Mouse (Mus musculus) CH12.LX (cell line): ENCODE data around the gene Cxcl10. TPM values are rescaled to one million over a fixed set of nuclear protein-coding genes. Genes with fewer than 3 reads are reported as not detected.

Experiments
- DNase-seq: peaks from one replicate; pipeline ENCODE4 v3.0.0-alpha.2; 2013; ENCODE audit errors: extremely low read depth
- H3K27ac ChIP-seq: 2 replicates; pipeline ENCODE4 v1.5.1; 2012; ENCODE audit warnings: low read depth, mild to moderate bottlenecking, control low read depth, moderate library complexity; ENCODE audit not compliant: insufficient read depth
- H3K27me3 ChIP-seq: replicated peaks from 2 replicates; pipeline ENCODE3; 2012; ENCODE audit warnings: inconsistent platforms
- H3K36me3 ChIP-seq, 2 experiments: replicated peaks in 1 of 2; 2 replicates each; pipeline versions ENCODE3 to v1.6.1; 2012; ENCODE audit warnings: inconsistent platforms in 1 of 2, low read length in 1 of 2, mild to moderate bottlenecking in 1 of 2, mixed read lengths in 1 of 2, moderate library complexity in 1 of 2; ENCODE audit not compliant: control insufficient read depth in 1 of 2, insufficient read depth in 1 of 2
- H3K4me1 ChIP-seq, 2 experiments: 2 replicates each; pipeline ENCODE4 v1.6.1; 2012; ENCODE audit warnings: inconsistent platforms in 1 of 2, moderate library complexity in 1 of 2; ENCODE audit not compliant: insufficient read depth in 2 of 2, control insufficient read depth in 1 of 2
- H3K4me2 ChIP-seq: 2 replicates; pipeline ENCODE4 v1.6.1; 2012; ENCODE audit warnings: low read depth, mild to moderate bottlenecking, control low read depth; ENCODE audit not compliant: poor library complexity, insufficient read depth, severe bottlenecking
- H3K4me3 ChIP-seq, 3 experiments: fragments of 150-350 bp in 1 of 3; sonication (generic) in 1 of 3; replicated peaks in 1 of 3; 2 replicates each; pipeline versions ENCODE3 to v1.5.1; 2011 to 2012; ENCODE audit warnings: low read depth in 2 of 3, low read length in 2 of 3, mild to moderate bottlenecking in 2 of 3, moderate library complexity in 2 of 3, control low read depth in 1 of 3, improper control_type of control experiment in 1 of 3, inconsistent platforms in 1 of 3, mixed read lengths in 1 of 3; ENCODE audit not compliant: poor library complexity in 1 of 3
- H3K79me2 ChIP-seq: replicated peaks from 2 replicates; pipeline ENCODE4 v1.6.1; 2012; ENCODE audit warnings: mild to moderate bottlenecking, moderate library complexity; ENCODE audit not compliant: control insufficient read depth, poor library complexity, insufficient read depth, severe bottlenecking; ENCODE audit errors: extremely low read depth
- H3K9ac ChIP-seq: 2 replicates; pipeline ENCODE4 v1.6.1; 2012; ENCODE audit warnings: low read depth, mild to moderate bottlenecking, control low read depth, moderate library complexity; ENCODE audit not compliant: insufficient read depth
- H3K9me3 ChIP-seq: replicated peaks from 2 replicates; pipeline ENCODE3; 2012; ENCODE audit warnings: low read length, inconsistent platforms, mixed read lengths
- CHD1 ChIP-seq: IDR thresholded peaks from 2 replicates; pipeline ENCODE4 v1.6.1; 2012; ENCODE audit warnings: low read depth, low read length, improper control_type of control experiment, inconsistent platforms
- ELF1 ChIP-seq: IDR thresholded peaks from 2 replicates; pipeline ENCODE4 v1.6.1; 2014; ENCODE audit warnings: low read depth, mild to moderate bottlenecking, inconsistent platforms, low read length, improper control_type of control experiment
- EP300 ChIP-seq: IDR thresholded peaks from 2 replicates; pipeline ENCODE4 v1.6.1; 2011; ENCODE audit warnings: low read length, improper control_type of control experiment
- GABPA ChIP-seq: IDR thresholded peaks from 2 replicates; pipeline ENCODE4 v1.6.1; 2012; ENCODE audit warnings: low read depth, low read length, improper control_type of control experiment, inconsistent platforms; ENCODE audit not compliant: insufficient replicate concordance
- HCFC1 ChIP-seq: IDR thresholded peaks from 2 replicates; pipeline ENCODE4 v1.6.1; 2012; ENCODE audit warnings: low read depth, mild to moderate bottlenecking, inconsistent platforms, low read length, improper control_type of control experiment
- IRF4 ChIP-seq: IDR thresholded peaks from 2 replicates; pipeline ENCODE4 v1.6.1; 2014; ENCODE audit warnings: low read depth, mild to moderate bottlenecking, inconsistent platforms, low read length, improper control_type of control experiment
- KAT2A ChIP-seq: IDR thresholded peaks from 2 replicates; pipeline ENCODE4 v1.6.1; 2012; ENCODE audit warnings: low read length, improper control_type of control experiment, inconsistent platforms; ENCODE audit not compliant: insufficient replicate concordance
- MAX ChIP-seq: IDR thresholded peaks from 2 replicates; pipeline ENCODE4 v1.6.1; 2011; ENCODE audit warnings: low read length, improper control_type of control experiment
- MAZ ChIP-seq: IDR thresholded peaks from 2 replicates; pipeline ENCODE4 v1.6.1; 2012; ENCODE audit warnings: low read depth, mild to moderate bottlenecking, inconsistent platforms, low read length, improper control_type of control experiment, moderate library complexity
- MXI1 ChIP-seq: IDR thresholded peaks from 2 replicates; pipeline ENCODE4 v1.6.1; 2011; ENCODE audit warnings: mild to moderate bottlenecking, low read depth, low read length, improper control_type of control experiment
- MYC ChIP-seq: IDR thresholded peaks from 2 replicates; pipeline ENCODE4 v1.6.1; 2011; ENCODE audit warnings: low read depth, mild to moderate bottlenecking, improper control_type of control experiment, low read length
- NELFE ChIP-seq: IDR thresholded peaks from 2 replicates; pipeline ENCODE4 v1.6.1; 2011; ENCODE audit warnings: low read depth, low read length, improper control_type of control experiment
- NRF1 ChIP-seq: IDR thresholded peaks from 2 replicates; pipeline ENCODE4 v1.6.1; 2014; ENCODE audit warnings: low read depth, mild to moderate bottlenecking, inconsistent platforms, low read length, improper control_type of control experiment, moderate library complexity
- PAX5 ChIP-seq: IDR thresholded peaks from 2 replicates; pipeline ENCODE4 v1.6.1; 2012; ENCODE audit warnings: low read length, inconsistent platforms, mixed read lengths
- POLR2A ChIP-seq: IDR thresholded peaks from 2 replicates; pipeline ENCODE4 v1.6.1; 2011; ENCODE audit warnings: low read depth, mild to moderate bottlenecking, improper control_type of control experiment, low read length
- POLR2AphosphoS2 ChIP-seq: IDR thresholded peaks from 2 replicates; pipeline ENCODE4 v1.6.1; 2011; ENCODE audit warnings: low read depth, low read length, improper control_type of control experiment
- RCOR1 ChIP-seq: conservative IDR thresholded peaks from 2 replicates; pipeline ENCODE4 v1.6.1; 2012; ENCODE audit warnings: low read depth, mild to moderate bottlenecking, inconsistent platforms, low read length, improper control_type of control experiment
- SMC3 ChIP-seq: IDR thresholded peaks from 2 replicates; pipeline ENCODE4 v1.6.1; 2011; ENCODE audit warnings: low read depth, low read length, improper control_type of control experiment
- TBP ChIP-seq: conservative IDR thresholded peaks from 2 replicates; pipeline ENCODE4 v1.6.1; 2011; ENCODE audit warnings: low read depth, low read length, improper control_type of control experiment
- TCF12 ChIP-seq: IDR thresholded peaks from 2 replicates; pipeline ENCODE4 v1.6.1; 2014; ENCODE audit warnings: low read depth, mild to moderate bottlenecking, inconsistent platforms, low read length, improper control_type of control experiment
- USF1 ChIP-seq: IDR thresholded peaks from 2 replicates; pipeline ENCODE4 v1.6.1; 2014; ENCODE audit warnings: low read depth, mild to moderate bottlenecking, inconsistent platforms, low read length, improper control_type of control experiment
- USF2 ChIP-seq: conservative IDR thresholded peaks from 2 replicates; pipeline ENCODE4 v1.6.1; 2011; ENCODE audit warnings: low read depth, low read length, improper control_type of control experiment
- ZKSCAN1 ChIP-seq: IDR thresholded peaks from 2 replicates; pipeline ENCODE4 v1.6.1; 2012; ENCODE audit warnings: low read depth, inconsistent platforms, low read length, improper control_type of control experiment, borderline replicate concordance
- ZMIZ1 ChIP-seq: IDR thresholded peaks from 2 replicates; pipeline ENCODE4 v1.6.1; 2012; ENCODE audit warnings: low read depth, mild to moderate bottlenecking, inconsistent platforms, low read length, improper control_type of control experiment
- dilution Hi-C: fragments of 300-500 bp; cut with MboI; formaldehyde crosslinking; loops from 2 replicates; pipeline ENCODE4 v1.14.3; 2020; ENCODE audit warnings: low sequenced_read_pairs; ENCODE audit not compliant: extremely low pct_unique_long_range_greater_than_20kb, extremely low pct_ligation_motif_present
- in situ Hi-C: fragments of 300-500 bp; cut with MboI; formaldehyde crosslinking; loops from 3 replicates; pipeline ENCODE4 v1.14.3; 2019; ENCODE audit warnings: low sequenced_read_pairs, low pct_ligation_motif_present, low pct_unique_long_range_greater_than_20kb, mixed read lengths
- polyA plus RNA-seq: library from polyadenylated mRNA; unstranded; fragments of >175 nt; gene quantifications from 2 replicates; pipeline ENCODE4 v1.2.1, GENCODE M21; 2012; ENCODE audit warnings: low read depth; ENCODE audit not compliant: insufficient read length
- total RNA-seq, 2 experiments: library from RNA; depleted of rRNA; stranded (reverse); fragments of 300-350 nt in 1 of 2; fragments of >200 nt in 1 of 2; gene quantifications; 2 replicates each; pipeline ENCODE4 v1.2.3; 2012 to 2014

Gene Cxcl10
- total and polyA plus RNA-seq, 3 experiments: 0.30 to 4.9 (median 2.6) TPM

- Histone ChIP-seq H3K4me2 (no peak overlapping the region), H3K79me2 (no peaks in the 10 kb centered on the region), H3K27ac (no peak overlapping the region), H3K4me1 (peaks cover 3 to 6% of the 10 kb centered on the region in 2 experiments; a peak in 2 of 4 replicates), H3K9me3 (no peaks in the 10 kb centered on the region), H3K36me3 (no peaks in the 10 kb centered on the region), H3K27me3 (no peaks in the 10 kb centered on the region), H3K9ac (no peak overlapping the region), H3K4me3 (no peak overlapping the region)
- TF ChIP-seq POLR2AphosphoS2 (no peak), EP300 (no peak), MYC (no peak), RCOR1 (no peak), ZMIZ1 (no peak), MAZ (no peak), USF1 (no peak), HCFC1 (no peak), ZKSCAN1 (no peak), ELF1 (no peak), PAX5 (no peak), MAX (no peak)
- in situ Hi-C loops (no loop called here), dilution Hi-C loops (no loop called here)
- DNase-seq: no peak
Measured at GRCm38 (mm10) chr5:92340606-92341005, 8.1 kb downstream of the Cxcl10 start.

- DNase-seq: no peak
- TF ChIP-seq TBP: no peak
- TF ChIP-seq GABPA: no peak
- TF ChIP-seq USF1: no peak
- no peak for TF ChIP-seq TCF12
- no peak for TF ChIP-seq USF2
- no peak for TF ChIP-seq ZKSCAN1
- TF ChIP-seq HCFC1: no peak
- no peak for TF ChIP-seq POLR2AphosphoS2
- no peak for TF ChIP-seq CHD1
- TF ChIP-seq RCOR1: no peak
- no peak for TF ChIP-seq SMC3
- TF ChIP-seq MXI1: no peak
- no peak for TF ChIP-seq IRF4
- TF ChIP-seq ELF1: no peak
- no peak for TF ChIP-seq KAT2A
- no peak for TF ChIP-seq POLR2A
- no peak for TF ChIP-seq NRF1
- TF ChIP-seq NELFE: no peak
- no peak for TF ChIP-seq ZMIZ1
- no peak overlapping the region for H3K27ac ChIP-seq
- dilution Hi-C loops (no loop called here), in situ Hi-C loops (no loop called here)
- no peak overlapping the region for H3K4me3 ChIP-seq
- no peak overlapping the region for H3K9ac ChIP-seq
- no peaks in the 10 kb centered on the region for H3K9me3 ChIP-seq
- H3K36me3 ChIP-seq: no peaks in the 10 kb centered on the region
- H3K27me3 ChIP-seq: no peaks in the 10 kb centered on the region
- peaks cover 3 to 4% of the 10 kb centered on the region in 2 experiments; a peak in 1 of 4 replicates for H3K4me1 ChIP-seq
- H3K4me2 ChIP-seq: no peak overlapping the region
- H3K79me2 ChIP-seq: no peaks in the 10 kb centered on the region
Measured at GRCm38 (mm10) chr5:92336743-92337142, 11.9 kb downstream of the Cxcl10 start.
